Mouse (Mus musculus) layer of hippocampus, adult 9-11 months (tissue): Measurements from ENCODE around the gene Ripply1.
"Not testable (repeated sequence)": the region's sequence is repeated elsewhere in the genome, so short reads cannot be mapped to it uniquely, and the experiment has no call there.

Experiments
- DNase-seq: peaks from one replicate; pipeline ENCODE4 v3.0.0; 2022

Gene Ripply1

DNA sequence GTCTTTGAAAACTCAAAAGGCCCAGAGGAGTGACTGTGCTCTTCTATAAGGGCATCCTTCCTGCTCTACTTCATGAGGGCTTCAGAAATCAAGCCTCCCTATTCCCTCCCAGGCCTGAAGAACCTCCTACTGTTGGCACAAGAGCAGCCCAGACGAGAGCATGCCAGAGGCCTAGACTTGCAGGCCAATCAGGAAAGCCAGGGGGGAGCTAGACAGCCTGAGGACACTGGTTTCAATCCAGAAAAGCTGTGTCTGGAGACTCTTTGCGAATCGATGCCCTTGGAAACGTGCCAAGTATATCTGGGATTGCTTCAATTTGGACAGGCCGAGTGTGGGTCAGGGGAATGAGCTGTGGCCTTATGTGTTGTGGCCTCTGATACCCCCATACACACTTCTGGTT, 2.8 kb downstream of the Ripply1 start:
- no peak for DNase-seq

GRCm38 (mm10) chrX:139778886-139779285, 3.3 kb downstream of the Ripply1 start:
- DNase-seq = no peak

- DNase-seq = no peak
Observed at GRCm38 (mm10) chrX:139777357-139777756, 4.8 kb downstream of the Ripply1 start.

GRCm38 (mm10) chrX:139775084-139775612, 7.0 kb downstream of the Ripply1 start:
- no peak for DNase-seq

DNA sequence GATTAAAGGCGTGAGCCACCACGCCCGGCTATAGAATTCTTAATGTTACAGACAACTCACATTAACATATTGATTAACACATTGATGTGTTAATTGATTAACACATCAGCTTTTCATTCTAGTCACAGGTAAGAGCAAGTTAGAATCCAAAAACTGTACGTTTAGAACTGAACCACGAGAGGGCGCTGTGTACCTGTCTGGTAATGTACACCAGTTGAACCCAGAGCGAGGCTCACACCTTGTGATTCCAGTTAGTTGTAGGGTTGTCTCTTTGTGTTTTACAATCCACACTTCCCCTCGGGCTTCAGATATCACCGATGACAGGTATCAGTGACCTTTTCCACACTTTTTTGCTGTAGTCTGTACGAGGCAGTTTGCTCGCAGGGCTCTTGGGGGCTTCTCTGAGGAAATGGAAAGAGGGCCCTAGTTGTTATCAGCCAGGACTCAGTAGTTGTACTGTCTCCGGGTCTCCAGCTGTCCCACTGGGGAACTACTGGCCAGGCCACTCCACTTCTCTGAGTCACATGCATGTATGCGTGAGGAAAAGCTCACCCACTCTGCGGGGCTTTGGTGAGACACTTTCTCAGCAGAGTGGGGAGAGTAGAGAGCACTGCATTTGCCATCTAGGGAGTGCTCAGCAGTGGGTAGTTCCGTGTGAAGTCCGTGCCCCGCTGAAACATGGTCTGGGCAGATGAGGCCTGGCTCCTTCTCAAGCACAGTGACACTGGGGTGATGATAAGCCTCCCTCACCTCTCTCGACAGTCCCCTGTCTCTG, 7.7 kb downstream of the Ripply1 start:
- DNase-seq = no peak

DNA sequence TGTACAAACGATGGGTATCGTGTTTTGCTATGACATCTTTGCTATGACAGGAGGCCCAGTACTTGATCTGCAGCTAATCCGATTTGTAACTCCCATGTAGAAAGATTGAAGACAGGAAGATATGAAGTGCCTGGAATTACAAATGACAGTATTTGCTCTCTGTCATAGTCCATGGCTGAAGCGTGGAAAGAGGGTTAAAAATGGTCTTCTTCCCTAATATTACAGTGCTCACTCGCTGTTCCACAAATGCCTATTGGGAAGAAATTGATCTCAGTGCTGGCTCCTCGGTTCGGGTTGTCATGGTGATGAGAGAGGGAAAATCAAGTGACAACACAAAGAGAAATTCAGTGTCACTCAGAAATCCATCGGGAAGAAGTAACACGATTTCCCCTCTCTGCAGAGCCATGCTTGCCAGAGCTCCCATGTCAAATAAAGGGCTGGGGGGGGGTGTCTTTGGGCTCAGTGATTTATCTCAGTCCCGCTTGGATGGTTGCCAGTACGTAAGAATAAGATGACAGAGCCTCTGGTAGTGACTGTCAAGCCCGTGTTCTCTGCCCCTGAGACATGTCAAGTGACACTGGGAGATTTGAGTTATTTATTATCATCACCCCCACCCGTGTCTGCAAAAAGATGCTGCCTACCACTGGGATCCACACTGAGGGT, 12.0 kb downstream of the Ripply1 start:
- DNase-seq = no peak

DNA sequence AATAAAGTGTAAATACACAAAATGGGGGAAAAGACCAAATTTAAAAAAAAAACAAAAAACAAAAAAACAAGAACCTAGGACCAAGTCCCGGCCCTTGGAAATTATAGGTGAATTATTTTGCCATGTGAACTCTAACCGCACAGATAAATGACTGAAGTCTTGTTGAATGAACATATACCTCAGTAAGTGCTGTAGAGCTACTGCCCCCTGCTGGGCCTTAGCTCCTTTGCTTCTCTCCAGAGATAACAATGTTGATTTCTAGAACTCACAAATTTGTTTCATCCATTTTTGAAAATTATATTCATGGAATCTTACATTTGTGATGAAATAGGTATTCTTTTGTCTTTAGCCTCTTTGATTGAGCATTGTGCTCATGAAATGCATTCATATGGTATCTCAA, 19.6 kb downstream of the Ripply1 start:
- peak; percentile 6 for DNase-seq

- not testable (repeated sequence) for DNase-seq
Observed at GRCm38 (mm10) chrX:139758634-139759033, 23.5 kb downstream of the Ripply1 start.

DNA sequence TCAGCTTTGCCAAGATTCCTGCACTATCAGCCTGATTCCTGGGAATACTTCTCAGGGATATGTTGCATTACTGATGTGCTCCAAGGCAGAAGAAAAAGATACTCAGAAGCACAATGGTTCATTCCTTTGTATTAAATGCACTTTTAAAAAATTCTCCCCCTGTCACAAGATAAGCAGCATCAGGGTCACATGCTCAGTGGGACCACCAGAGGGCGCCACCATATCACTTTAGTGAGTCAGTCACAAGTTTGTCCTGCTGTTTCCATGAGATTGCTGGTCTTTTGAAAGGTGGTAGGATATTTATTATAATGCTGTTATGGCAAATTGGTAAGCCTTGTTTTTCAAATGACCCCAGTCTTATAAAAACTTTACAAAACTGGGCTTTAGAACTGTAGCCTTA, 30.3 kb downstream of the Ripply1 start:
- no peak for DNase-seq

GRCm38 (mm10) chrX:139737066-139737465, 45.1 kb downstream of the Ripply1 start:
- DNase-seq = no peak

DNA sequence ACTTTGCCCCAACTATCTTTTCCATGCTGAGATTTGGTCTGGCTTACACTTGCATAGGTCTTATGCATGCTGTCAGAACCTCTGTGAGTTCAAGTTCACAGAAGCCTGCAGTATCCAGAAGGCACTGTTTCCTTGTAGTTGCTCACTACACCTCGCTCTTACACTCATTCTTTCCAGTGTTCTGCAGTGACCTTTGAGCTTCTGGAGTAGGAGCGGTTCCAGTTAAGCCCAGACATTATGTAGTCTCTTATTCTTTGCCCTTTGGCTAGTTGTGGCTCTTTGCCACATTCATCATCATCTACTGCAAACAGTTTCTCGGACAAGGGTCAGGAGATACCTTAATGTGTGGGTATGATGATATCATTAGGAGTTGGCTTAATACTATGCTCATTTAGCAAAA, 51.6 kb downstream of the Ripply1 start:
- no peak for DNase-seq
